In the genomic region with DNA sequence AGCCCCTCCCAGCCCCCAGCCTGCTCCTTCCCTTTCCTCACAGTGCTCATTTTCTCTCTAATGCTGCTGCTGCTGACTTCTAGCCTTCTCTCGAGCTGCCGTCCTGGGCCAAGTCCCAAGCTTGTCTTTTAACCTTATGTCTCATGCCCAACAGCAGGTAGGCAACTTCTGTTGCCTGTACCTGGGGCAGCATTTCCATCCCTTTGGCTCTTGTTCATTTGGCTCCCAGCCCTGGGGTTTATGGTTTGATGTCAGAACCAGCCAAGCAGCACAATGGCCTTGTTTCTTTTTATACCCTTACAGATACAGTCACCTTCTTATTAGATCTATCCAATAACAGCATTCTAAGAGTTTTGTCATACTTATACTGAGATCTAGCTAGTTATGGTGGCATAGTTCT, we compare ENCODE assay signal across 28 mouse cellular contexts. TPM values are rescaled to one million over a fixed set of nuclear protein-coding genes. Genes with fewer than 3 reads are reported as not detected.
DNase-seq lines count a peak whose midpoint lies in the region; ATAC-seq and TF ChIP-seq lines count a peak whose summit lies in the region.
"Had no signal": no experiment of that assay in that cellular context is flagged by ENCODE, and none has a peak within 500 bp of the region (broad histone marks: within the 10 kb centered on the region; RNA-seq: fewer than 3 reads in every experiment).

No protein-coding gene starts in this region.

- no peak for TF ChIP-seq POLR2A in kidney, adult 2 months (IDR thresholded peaks at IDR 0.05; ENCODE audit: low read depth, low read length)

- H3K4me3 ChIP-seq in kidney, adult 2 months (ENCODE audit: insufficient read depth, low read depth, low read length) = no peak overlapping the region
- H3K4me3 ChIP-seq in kidney, embryonic 15.5 days (replicated peaks) = no peak overlapping the region
- H3K4me3 ChIP-seq: embryonic facial prominence, embryonic 10.5 days; forebrain, embryonic 15.5 days; hindbrain, embryonic 15.5 days; limb, embryonic 15.5 days; midbrain, embryonic 12.5 days; neural tube, embryonic 12.5 days; stomach, embryonic 15.5 days had no signal

- DNase-seq in kidney, adult 2 months = peak; percentile 88
- peak; percentile 57 to 61 for DNase-seq in cerebellum, adult 18-20 months
- peak; percentile 66 for DNase-seq in cerebellum, adult 9-10 months
- peak; percentile 39 for DNase-seq in kidney, postnatal 10 days
- DNase-seq in heart, adult 8-10 months (ENCODE audit: low spot score) = no peak
- no peak for DNase-seq in urinary bladder, postnatal 4 days (ENCODE audit: low spot score in 2 of 2)
- DNase-seq: adrenal gland, adult 2 months; B cell, adult 2 months; gastrocnemius, postnatal 10 days; left cerebral cortex, postnatal 4 days; lung, embryonic 14.5 days; thymus, adult 18-20 months; thymus, postnatal 4 days had no signal

- WGBS in kidney, adult 2 months = 27% methylated on average over 2 of the region's 2 CpGs
- WGBS in kidney, embryonic 15.5 days = 91% methylated on average over 2 of the region's 2 CpGs

- ATAC-seq in kidney, embryonic 15.5 days (replicated peaks; ENCODE audit: low FRiP score) = no peak
- ATAC-seq: forebrain, embryonic 15.5 days had no signal

- TF ChIP-seq CTCF in kidney, adult 2 months (conservative IDR thresholded peaks at IDR 0.05; ENCODE audit: insufficient read depth, insufficient read length, low read depth, low read length) = no peak

- H3K9me3 ChIP-seq in kidney, embryonic 15.5 days (replicated peaks) = no peaks in the 10 kb centered on the region
- H3K9me3 ChIP-seq: embryonic facial prominence, embryonic 10.5 days; forebrain, embryonic 15.5 days; G1E; hindbrain, embryonic 15.5 days; limb, embryonic 15.5 days; midbrain, embryonic 12.5 days; neural tube, embryonic 12.5 days; stomach, embryonic 15.5 days had no signal

- no peak overlapping the region for H3K9ac ChIP-seq in kidney, embryonic 15.5 days
- H3K9ac ChIP-seq: forebrain, embryonic 15.5 days; hindbrain, embryonic 15.5 days; limb, embryonic 15.5 days; lung, embryonic 14.5 days; midbrain, embryonic 12.5 days; neural tube, embryonic 12.5 days; stomach, embryonic 15.5 days had no signal

- H3K4me1 ChIP-seq in kidney, adult 2 months (ENCODE audit: control insufficient read depth, insufficient read depth, low read length) = no peaks in the 10 kb centered on the region
- no peaks in the 10 kb centered on the region for H3K4me1 ChIP-seq in kidney, embryonic 15.5 days
- H3K4me1 ChIP-seq: embryonic facial prominence, embryonic 10.5 days; forebrain, embryonic 15.5 days; hindbrain, embryonic 15.5 days; limb, embryonic 15.5 days; midbrain, embryonic 12.5 days; neural tube, embryonic 12.5 days; stomach, embryonic 15.5 days had no signal

- H3K4me2 ChIP-seq in kidney, embryonic 15.5 days = no peak overlapping the region
- H3K4me2 ChIP-seq: forebrain, embryonic 15.5 days; heart, embryonic 11.5 days; hindbrain, embryonic 15.5 days; limb, embryonic 15.5 days; lung, embryonic 14.5 days; midbrain, embryonic 12.5 days; neural tube, embryonic 12.5 days; stomach, embryonic 15.5 days had no signal

- H3K36me3 ChIP-seq in kidney, adult 2 months (ENCODE audit: control insufficient read depth, insufficient read depth, low read length) = no peaks in the 10 kb centered on the region
- peaks cover 74% of the 10 kb centered on the region for H3K36me3 ChIP-seq in kidney, embryonic 15.5 days

- H3K27me3 ChIP-seq in kidney, adult 2 months (replicated peaks; ENCODE audit: control insufficient read depth, insufficient read depth, low read length) = no peaks in the 10 kb centered on the region
- H3K27me3 ChIP-seq in kidney, embryonic 15.5 days = no peaks in the 10 kb centered on the region
- H3K27me3 ChIP-seq: CH12.LX; forebrain, embryonic 15.5 days; hindbrain, embryonic 15.5 days; limb, embryonic 15.5 days; midbrain, embryonic 12.5 days; neural tube, embryonic 12.5 days; stomach, embryonic 15.5 days had no signal

- no peak overlapping the region for H3K27ac ChIP-seq in kidney, adult 2 months (ENCODE audit: insufficient read depth, low read depth, low read length)
- H3K27ac ChIP-seq in kidney, embryonic 15.5 days = no peak overlapping the region
- H3K27ac ChIP-seq: embryonic facial prominence, embryonic 10.5 days; forebrain, embryonic 15.5 days; hindbrain, embryonic 15.5 days; limb, embryonic 15.5 days; midbrain, embryonic 12.5 days; neural tube, embryonic 12.5 days; stomach, embryonic 15.5 days had no signal

RNA-seq across cellular contexts. Expression of a gene that starts 12.8 kb away (rescaled TPM):
- polyA plus RNA-seq in kidney, adult 2 months (2012; rRNA removed) = 93.4 and 100 TPM in 2 replicates
- 29.6 and 31.6 TPM in 2 replicates for polyA plus RNA-seq in kidney, embryonic 15.5 days (2015; fragmentation: Nextera tagmentation; extraction: Ambion mirVana)
- total RNA-seq in heart, adult 8-10 months (2022) = 10 to 100 TPM; 29.7 to 45.6 (median 39.3) TPM
- total RNA-seq: CH12.LX; granulocyte monocyte progenitor cell, adult 5-6 weeks; hematopoietic stem cell, adult 5-6 weeks; megakaryocyte, adult 5-6 weeks had no signal
- polyA plus RNA-seq: G1E had no signal

RNA-seq across cellular contexts. Expression of a gene that starts 19.5 kb away (rescaled TPM):
- 11.6 and 13.3 TPM in 2 replicates for polyA plus RNA-seq in kidney, adult 2 months (2012; rRNA removed)
- polyA plus RNA-seq in kidney, embryonic 15.5 days (2015; fragmentation: Nextera tagmentation; extraction: Ambion mirVana) = 44.4 and 45.3 TPM in 2 replicates
- 10 to 100 TPM; 10.8 to 15.7 (median 13.5) TPM for total RNA-seq in heart, adult 8-10 months (2022)

RNA-seq across cellular contexts. Expression of a gene that starts 24.3 kb away (rescaled TPM):
- polyA plus RNA-seq in kidney, adult 2 months (2012; rRNA removed) = not detected in 2 replicates
- polyA plus RNA-seq in kidney, embryonic 15.5 days (2015; fragmentation: Nextera tagmentation; extraction: Ambion mirVana) = 0.16 and 0.24 TPM in 2 replicates
- 1 to 10 TPM; 3.4 to 7.7 (median 4.5) TPM for total RNA-seq in heart, adult 8-10 months (2022)
- total RNA-seq: adrenal gland, adult 2 months; CH12.LX; granulocyte monocyte progenitor cell, adult 5-6 weeks; megakaryocyte, adult 5-6 weeks had no signal
- polyA plus RNA-seq: adrenal gland, adult 2 months; forebrain, embryonic 15.5 days; G1E; hindbrain, embryonic 15.5 days; intestine, embryonic 14.5 days; lung, embryonic 14.5 days; midbrain, embryonic 12.5 days; neural tube, embryonic 12.5 days had no signal

RNA-seq across cellular contexts. Expression of a gene that starts 37.0 kb away (rescaled TPM):
- polyA plus RNA-seq in kidney, adult 2 months (2012; rRNA removed) = 42.6 and 51.3 TPM in 2 replicates
- polyA plus RNA-seq in kidney, embryonic 15.5 days (2015; fragmentation: Nextera tagmentation; extraction: Ambion mirVana) = 20.7 and 24.6 TPM in 2 replicates
- total RNA-seq in heart, adult 8-10 months (2022) = 10 to 100 TPM; 25.7 to 28.2 (median 27.1) TPM

Comparison
In these comparisons a context has a peak if more than half of its experiments do, and no peak if none do; other contexts are left out.
1. DNase-seq: peak in kidney, adult 2 months (single experiment), cerebellum, adult 18-20 months (2 of 2), cerebellum, adult 9-10 months (single experiment) and kidney, postnatal 10 days (single experiment); none in heart, adult 8-10 months (single experiment) and urinary bladder, postnatal 4 days (0 of 2).